Mouse (Mus musculus) lung, adult 18-20 months (tissue): ENCODE measurements around the gene Acox1.

Experiments used
- DNase-seq, 2 experiments: peaks; one replicate each; pipeline ENCODE4 v3.0.0; 2022; ENCODE audit warnings: mixed read lengths in 2 of 2

Gene Acox1

GRCm38 (mm10) chr11:116198639-116199531, at the start of gene Acox1, which contains the start of gene Ten1:
TSS of gene Acox1 (minus strand) at chr11:116199045.
TSS of gene Ten1 (plus strand) at chr11:116198855.
- peak; percentile 98 for DNase-seq

- peak in 1 of 2 experiments; percentile 45 for DNase-seq
Observed at GRCm38 (mm10) chr11:116247502-116248222, 48.8 kb upstream of the Acox1 start.

GRCm38 (mm10) chr11:116245616-116246015, 46.8 kb upstream of the Acox1 start:
- DNase-seq = no peak

DNA sequence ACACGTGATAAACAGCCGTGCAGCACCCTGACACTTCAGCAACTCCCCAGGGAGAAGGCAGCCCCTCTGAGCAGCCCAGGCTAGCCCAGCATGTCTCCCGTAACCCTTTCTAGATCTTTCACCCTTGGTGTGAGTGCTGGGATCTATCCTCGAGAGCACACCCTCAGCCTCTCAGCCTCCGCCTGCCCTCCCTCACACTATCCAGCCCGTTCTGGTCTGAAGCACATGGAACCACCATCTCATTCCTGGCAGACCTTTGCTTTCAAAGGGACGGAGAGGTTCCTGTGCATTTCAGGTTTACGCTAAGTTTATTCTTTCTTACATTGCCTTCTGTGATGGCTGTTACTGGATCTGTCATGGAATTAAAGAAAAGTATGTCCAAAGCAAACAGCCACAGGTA, 45.7 kb upstream of the Acox1 start:
- no peak for DNase-seq

- no peak for DNase-seq
Observed at GRCm38 (mm10) chr11:116241744-116242235, 42.9 kb upstream of the Acox1 start.

DNA sequence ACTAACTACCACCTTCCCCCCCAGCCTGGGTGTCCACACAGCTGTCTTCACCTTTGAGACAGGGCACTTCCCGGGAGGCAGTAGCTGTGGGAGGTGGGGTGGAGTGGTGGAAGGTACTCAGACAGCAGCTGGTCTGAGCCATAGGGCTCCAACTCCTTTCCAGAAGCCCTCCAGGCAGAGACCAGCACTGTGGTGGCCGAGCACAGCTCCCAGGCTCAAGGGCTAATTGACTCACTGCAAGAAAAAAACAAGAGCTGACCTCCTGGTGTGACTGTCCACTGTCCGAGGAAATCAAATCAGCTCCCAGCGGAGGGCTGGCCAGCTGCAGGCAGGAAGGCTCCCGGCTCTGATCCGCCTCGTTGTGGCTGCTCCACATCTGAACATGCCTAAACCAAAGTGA, 41.0 kb upstream of the Acox1 start:
- no peak for DNase-seq

DNA sequence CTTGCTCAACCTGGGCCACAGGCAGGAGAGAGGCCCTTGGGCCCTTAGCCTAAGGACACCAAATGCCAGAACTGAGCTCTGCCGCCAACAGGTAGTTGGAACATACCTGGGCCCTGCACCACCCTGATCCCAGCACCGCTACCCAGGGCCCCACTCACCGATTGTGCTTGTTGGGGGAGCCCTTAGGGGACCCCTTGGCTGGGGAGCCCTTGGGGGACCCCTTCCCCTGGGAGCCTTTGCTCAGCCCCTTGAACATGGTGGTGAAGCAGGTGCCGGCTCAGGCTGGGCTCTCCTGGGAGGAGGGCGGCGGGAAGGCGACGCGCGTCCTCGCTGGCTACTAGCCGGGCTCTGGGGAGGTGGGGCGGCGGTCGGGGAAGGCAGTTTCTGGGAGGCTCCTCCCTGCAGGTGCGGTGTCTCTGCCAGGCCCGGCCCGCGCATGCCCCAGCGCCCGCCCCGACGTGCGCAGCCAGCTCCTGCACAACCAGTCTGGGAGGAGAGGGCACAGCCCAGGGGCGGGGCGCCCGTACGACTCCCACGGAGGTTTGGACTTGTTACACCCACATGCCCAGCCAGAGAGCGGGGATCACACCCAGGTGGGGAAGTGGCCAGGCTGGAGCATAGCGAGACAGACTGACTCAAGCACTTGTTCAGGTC, 39.0 kb upstream of the Acox1 start, which contains the start of gene Evpl:
Evpl (minus strand) TSS at position 336 of the 654 bp plus-strand sequence.
- peak; percentile 94 to 96 for DNase-seq

DNA sequence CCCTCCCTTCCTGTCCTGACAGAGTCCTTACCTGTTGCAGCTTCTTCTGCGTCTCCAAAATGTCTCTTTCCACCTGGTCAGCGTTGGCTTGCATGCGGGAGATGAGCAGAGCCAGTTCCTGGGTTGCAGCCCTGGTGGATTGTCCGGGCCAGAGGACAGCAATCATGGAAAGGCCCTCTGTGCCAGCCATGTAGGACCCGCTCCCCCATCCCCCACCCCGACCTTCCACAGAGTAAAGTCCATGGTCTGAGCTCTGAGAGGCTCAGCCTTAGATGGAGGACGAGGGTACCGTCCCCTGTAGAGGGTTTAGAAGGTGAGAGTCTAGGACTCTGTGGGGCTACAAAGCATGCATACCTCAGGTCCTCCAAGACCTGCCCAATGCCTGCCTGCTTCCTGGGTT, 36.1 kb upstream of the Acox1 start:
- DNase-seq = no peak

GRCm38 (mm10) chr11:116232427-116232826, 33.6 kb upstream of the Acox1 start:
- DNase-seq = no peak

GRCm38 (mm10) chr11:116228699-116229098, 29.9 kb upstream of the Acox1 start:
- no peak for DNase-seq

DNA sequence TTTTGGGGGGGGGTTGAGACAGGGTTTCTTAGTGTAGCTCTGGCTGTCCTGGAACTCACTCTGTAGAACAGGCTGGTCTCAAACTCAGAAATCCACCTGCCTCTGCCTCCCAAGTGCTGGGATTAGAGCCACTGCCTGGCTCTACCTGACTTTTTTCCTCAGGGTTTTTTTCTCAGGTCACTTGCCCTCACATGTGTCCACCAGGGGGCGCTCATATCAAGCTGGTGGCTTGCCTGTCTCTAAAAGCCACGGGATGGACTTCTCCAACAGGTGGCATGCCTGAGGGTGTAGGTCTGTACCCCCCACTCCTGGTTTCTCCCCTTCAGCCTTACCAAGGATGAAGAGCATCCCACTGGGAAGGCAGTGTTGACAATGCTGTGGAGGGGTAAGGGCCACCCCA, 27.6 kb upstream of the Acox1 start:
- peak; percentile 77 to 87 for DNase-seq

DNA sequence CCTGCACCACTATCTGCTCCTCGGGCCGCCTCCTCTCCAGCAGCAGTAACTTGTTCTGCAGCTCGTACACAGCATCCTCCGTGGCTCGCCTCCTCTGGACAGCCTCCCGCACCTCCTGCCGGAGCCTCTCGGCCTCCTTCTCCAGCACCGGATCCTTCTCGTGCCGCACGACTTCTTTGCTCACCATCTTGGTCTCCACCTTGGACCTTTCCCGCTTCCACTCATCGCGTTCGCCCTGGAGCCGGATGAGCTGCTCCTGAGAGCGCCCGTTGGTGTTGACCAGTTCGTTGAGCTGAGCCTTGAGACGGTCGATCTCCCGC, 23.9 kb upstream of the Acox1 start:
- DNase-seq = no peak

DNA sequence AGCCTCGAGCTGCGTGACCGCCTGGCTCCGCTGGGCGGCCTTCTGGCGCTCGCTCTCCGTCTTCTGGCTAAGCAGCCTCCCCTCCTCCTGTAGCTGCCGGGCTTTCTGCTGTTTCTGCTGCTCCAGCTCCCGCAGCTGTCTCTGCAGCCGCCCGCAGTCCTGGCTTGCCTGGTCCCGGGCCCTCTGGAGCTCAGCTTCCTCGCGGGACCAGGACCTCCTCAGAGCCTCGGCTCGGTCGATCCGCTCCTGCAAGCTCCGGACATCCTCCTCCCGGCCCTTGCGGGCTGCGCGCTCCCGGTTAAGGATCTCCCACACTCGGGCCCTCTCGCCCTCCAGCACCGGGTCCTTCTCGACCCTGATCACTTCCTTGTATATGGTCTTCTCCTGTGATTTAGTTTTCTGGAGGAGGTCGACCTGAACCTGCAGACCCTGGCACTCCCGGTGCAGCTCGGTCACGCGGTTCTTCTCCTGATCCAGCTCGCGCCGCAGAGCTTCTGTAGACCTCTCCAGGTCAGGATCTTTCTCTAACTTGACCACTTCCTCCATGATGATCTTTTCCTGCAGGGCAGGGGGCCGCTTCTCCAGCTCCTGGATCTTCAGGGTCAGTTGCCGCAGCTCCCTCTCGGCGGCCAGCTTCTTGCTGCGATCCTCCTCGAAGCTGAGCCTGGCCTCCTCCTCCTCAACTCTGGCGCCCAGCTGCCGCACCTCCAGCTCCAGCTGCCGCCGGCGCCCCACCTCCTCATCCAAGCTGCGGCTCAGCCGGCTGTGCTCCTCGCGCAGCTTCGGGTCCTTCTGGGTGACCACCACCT, 23.3 kb upstream of the Acox1 start:
- no peak for DNase-seq

DNA sequence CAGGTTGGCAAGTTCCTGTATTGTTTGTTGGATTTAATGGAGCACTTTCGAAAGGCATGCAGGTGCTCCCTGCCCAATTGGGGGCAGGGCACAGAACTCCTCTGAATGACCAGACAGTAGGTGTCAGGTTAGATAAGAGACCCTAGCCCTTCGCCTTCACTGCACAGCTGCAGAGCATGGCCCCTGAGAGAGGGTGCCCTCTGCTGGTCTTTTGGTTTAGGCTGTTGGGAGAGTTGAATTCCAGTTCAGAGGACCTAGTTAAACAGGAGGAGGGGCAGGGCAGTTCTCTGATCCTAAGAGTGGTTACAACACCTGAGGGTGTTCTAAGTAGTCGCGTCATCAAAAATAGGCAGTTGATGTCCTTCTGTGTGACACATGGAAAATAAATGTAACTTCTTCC, 21.0 kb upstream of the Acox1 start:
- peak; percentile 79 to 90 for DNase-seq

GRCm38 (mm10) chr11:116218737-116219400, 20.0 kb upstream of the Acox1 start:
- DNase-seq = peak; percentile 98 to 99

- peak in 1 of 2 experiments; percentile 74 for DNase-seq
Observed at GRCm38 (mm10) chr11:116218263-116218662, 19.4 kb upstream of the Acox1 start.

GRCm38 (mm10) chr11:116216549-116216948, 17.7 kb upstream of the Acox1 start:
- peak; percentile 50 to 62 for DNase-seq

- no peak for DNase-seq
Observed at GRCm38 (mm10) chr11:116215991-116216390, 17.1 kb upstream of the Acox1 start.

DNA sequence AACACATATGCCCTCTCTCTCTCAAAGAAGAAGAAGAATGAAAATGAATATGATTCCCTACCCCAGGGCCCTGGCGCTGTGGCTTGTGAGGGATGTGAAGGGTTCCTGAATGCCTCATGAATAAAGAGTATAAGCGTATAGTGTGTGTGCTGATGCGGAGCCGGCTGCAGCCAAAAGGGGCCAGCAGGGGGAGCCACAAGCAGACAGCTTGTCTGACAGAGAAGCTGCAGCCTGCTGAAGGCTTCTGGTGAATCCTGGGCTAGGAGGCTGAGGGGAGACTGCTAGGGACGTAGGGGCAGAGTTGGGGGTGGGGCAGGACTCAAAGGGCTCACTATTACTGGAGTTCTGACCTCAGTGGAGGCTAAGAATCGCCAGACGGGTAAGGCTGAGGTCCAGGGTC, 16.3 kb upstream of the Acox1 start:
- no peak for DNase-seq

DNA sequence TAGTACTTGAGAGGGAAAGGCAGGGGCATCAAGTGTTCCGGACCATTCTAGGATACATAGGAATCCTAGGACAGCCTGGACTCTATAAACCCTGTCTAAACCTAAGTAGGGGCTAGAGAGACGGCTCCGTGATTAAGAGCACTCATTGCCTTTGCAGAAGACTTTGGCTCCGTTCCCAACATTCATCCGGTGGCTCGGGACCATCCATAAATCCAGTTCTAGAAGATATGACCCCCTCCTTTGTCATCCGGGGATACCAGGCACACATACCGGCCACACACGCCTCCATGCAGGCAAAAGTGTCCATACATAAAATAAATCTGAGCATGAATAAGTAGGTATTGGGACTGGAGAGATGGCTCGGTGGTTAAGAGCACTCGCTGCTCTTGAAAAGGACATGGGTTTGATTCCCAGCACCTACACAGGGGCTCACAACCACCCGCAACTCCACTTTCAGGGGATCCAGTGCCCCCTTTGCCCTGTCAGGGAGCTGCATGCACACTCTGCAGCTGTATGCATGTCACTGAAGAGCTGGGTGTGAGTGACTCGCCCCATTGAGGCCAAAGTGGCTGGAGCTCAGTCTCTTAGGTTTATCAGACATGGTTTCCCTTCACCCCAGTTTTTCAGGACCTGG, 15.1 kb upstream of the Acox1 start:
- no peak for DNase-seq

- DNase-seq = no peak
Observed at GRCm38 (mm10) chr11:116212847-116213246, 14.0 kb upstream of the Acox1 start.
